Mouse (Mus musculus): ENCODE measurements around the gene Zfp398. TPM values are rescaled to one million over a fixed set of nuclear protein-coding genes. Genes with fewer than 3 reads are reported as not detected.
A peak's percentile ranks its signal among the peaks of the same experiment; 100 is the strongest.

Zfp398 gene
- polyA plus RNA-seq, 1 experiment from 2014 or later = 6.4 TPM

DNA sequence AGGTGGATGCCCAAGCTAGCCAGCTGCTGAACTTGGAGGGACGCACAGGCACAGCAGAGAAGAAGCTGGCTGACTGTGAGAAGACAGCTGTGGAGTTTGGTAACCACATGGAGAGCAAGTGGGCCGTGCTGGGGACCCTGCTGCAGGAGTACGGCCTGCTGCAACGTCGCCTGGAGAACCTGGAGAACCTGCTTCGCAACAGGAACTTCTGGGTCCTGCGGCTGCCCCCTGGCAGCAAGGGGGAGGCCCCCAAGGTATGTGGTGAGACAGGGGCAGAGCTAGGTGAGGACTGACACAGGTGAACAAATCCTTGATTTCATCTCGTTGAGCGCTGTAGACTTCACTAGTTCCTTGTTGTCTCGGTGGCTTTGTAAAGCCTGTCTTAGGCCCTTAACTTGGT is 44.7 kb downstream of the Zfp398 start:
- no peak overlapping the region for H3K9ac ChIP-seq (replicated peaks; ENCODE audit: low read length)
- H3K4me3 ChIP-seq (ENCODE audit: low read depth, low read length) = no peak overlapping the region
- WGBS = 88% methylated on average over 9 of the region's 10 CpGs
- H3K27ac ChIP-seq (replicated peaks; ENCODE audit: low read depth, low read length) = no peak overlapping the region
- peaks cover 4% of the 10 kb centered on the region for H3K36me3 ChIP-seq (replicated peaks; ENCODE audit: control insufficient read depth, insufficient read depth, low read depth, low read length)
- no peaks in the 10 kb centered on the region for H3K27me3 ChIP-seq (ENCODE audit: control insufficient read depth, insufficient read depth, low read length)
- H3K4me2 ChIP-seq (ENCODE audit: low read depth, low read length) = no peak overlapping the region
- no peaks in the 10 kb centered on the region for H3K9me3 ChIP-seq (replicated peaks; ENCODE audit: control insufficient read depth, low read length)
- ATAC-seq (replicated peaks; ENCODE audit: insufficient number of reproducible peaks, low FRiP score, low TSS enrichment, low read depth) = no peak
- H3K4me1 ChIP-seq (ENCODE audit: control insufficient read depth, insufficient read depth, low read length) = no peaks in the 10 kb centered on the region
- no peak for DNase-seq (ENCODE audit: low spot score)

DNA sequence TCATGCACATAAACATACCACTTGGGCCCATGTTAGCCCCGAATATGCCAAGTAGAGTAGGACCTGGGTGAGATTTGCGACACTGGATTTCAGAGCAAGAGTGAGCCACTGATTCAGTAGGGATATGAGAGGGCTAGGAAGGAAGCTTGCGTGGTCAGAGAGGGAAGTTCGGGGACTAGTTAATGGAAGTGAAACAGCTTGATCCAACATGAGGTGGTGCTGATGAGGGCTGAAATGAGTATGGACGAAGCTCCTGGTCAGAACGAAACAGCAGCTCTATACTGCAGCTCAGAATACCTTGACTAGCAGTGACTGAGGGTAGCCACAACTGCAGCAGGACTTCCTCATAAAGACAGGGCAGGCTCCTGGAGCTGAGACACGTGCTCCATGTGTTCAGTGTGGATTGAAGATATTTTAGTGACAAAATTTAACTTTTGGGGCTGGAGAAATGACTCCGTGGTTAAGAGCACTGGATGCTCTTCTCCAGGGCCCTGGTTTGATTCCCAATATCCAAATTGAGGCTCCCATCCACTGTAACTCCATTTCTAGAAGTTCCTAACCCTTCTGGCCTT is 53.4 kb downstream of the Zfp398 start:
- Histone ChIP-seq H3K27ac (replicated peaks; ENCODE audit: low read depth, low read length) (no peak overlapping the region), H3K4me2 (ENCODE audit: low read depth, low read length) (no peak overlapping the region), H3K4me1 (ENCODE audit: control insufficient read depth, insufficient read depth, low read length) (no peaks in the 10 kb centered on the region), H3K9me3 (replicated peaks; ENCODE audit: control insufficient read depth, low read length) (no peaks in the 10 kb centered on the region), H3K9ac (replicated peaks; ENCODE audit: low read length) (no peak overlapping the region), H3K27me3 (ENCODE audit: control insufficient read depth, insufficient read depth, low read length) (no peaks in the 10 kb centered on the region), H3K36me3 (replicated peaks; ENCODE audit: control insufficient read depth, insufficient read depth, low read depth, low read length) (peaks cover 11% of the 10 kb centered on the region), H3K4me3 (ENCODE audit: low read depth, low read length) (no peak overlapping the region)
- ATAC-seq (replicated peaks; ENCODE audit: insufficient number of reproducible peaks, low FRiP score, low TSS enrichment, low read depth) (no peak), DNase-seq (ENCODE audit: low spot score) (no peak)
- 90% methylated on average over 8 of the region's 8 CpGs for WGBS

DNA sequence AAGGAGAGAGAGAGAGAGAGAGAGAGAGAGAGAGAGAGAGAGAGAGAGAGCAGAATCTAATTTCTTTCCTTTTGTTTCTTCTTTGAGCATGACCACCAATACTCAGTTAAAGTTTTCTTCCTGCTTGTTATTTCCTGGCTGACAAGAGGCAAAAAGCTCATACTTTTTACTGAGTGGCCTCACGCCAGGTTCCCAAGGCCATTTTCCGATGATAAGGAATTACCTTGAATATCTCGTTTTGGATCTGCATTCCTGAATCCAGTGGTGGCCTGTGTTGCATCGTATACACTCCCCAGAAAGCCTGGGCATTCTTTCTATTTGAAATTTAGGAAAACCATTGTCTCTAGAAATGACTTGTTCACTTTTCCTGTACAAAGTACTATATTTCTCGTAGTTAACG is 64.0 kb downstream of the Zfp398 start:
- DNase-seq (ENCODE audit: low spot score) (no peak), ATAC-seq (replicated peaks; ENCODE audit: insufficient number of reproducible peaks, low FRiP score, low TSS enrichment, low read depth) (no peak)
- Histone ChIP-seq H3K36me3 (replicated peaks; ENCODE audit: control insufficient read depth, insufficient read depth, low read depth, low read length) (peaks cover 17% of the 10 kb centered on the region), H3K9me3 (replicated peaks; ENCODE audit: control insufficient read depth, low read length) (no peaks in the 10 kb centered on the region), H3K4me1 (ENCODE audit: control insufficient read depth, insufficient read depth, low read length) (no peaks in the 10 kb centered on the region), H3K9ac (replicated peaks; ENCODE audit: low read length) (no peak overlapping the region), H3K4me3 (ENCODE audit: low read depth, low read length) (no peak overlapping the region), H3K27me3 (ENCODE audit: control insufficient read depth, insufficient read depth, low read length) (no peaks in the 10 kb centered on the region; the same call in 1 of the 2 replicates), H3K4me2 (ENCODE audit: low read depth, low read length) (no peak overlapping the region), H3K27ac (replicated peaks; ENCODE audit: low read depth, low read length) (no peak overlapping the region)
- WGBS = 96% methylated on average over 6 of the region's 6 CpGs

DNA sequence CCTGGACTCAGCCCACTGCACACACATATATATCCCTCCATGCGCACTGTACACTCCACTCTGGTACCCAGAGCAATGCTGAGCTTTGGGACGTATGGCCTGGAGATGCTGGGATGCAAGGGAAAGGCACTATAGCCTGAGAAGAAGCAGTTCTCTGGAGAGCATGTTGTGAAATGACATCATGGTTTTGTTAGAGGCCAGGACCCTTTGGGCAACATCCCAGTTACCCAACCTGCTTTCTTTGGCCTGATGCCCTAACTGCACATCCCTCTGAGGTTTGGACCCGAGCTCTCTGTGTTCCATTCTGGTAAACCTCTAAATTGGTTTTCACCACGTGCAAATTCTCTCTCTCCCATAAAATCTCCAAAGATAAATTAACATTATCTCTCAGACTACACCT is 68.1 kb downstream of the Zfp398 start:
- Histone ChIP-seq H3K4me1 (ENCODE audit: control insufficient read depth, insufficient read depth, low read length) (no peaks in the 10 kb centered on the region), H3K27me3 (ENCODE audit: control insufficient read depth, insufficient read depth, low read length) (no peaks in the 10 kb centered on the region; the same call in 1 of the 2 replicates), H3K9ac (replicated peaks; ENCODE audit: low read length) (no peak overlapping the region), H3K4me3 (ENCODE audit: low read depth, low read length) (no peak overlapping the region), H3K4me2 (ENCODE audit: low read depth, low read length) (no peak overlapping the region), H3K36me3 (replicated peaks; ENCODE audit: control insufficient read depth, insufficient read depth, low read depth, low read length) (peaks cover 27% of the 10 kb centered on the region), H3K27ac (replicated peaks; ENCODE audit: low read depth, low read length) (no peak overlapping the region), H3K9me3 (replicated peaks; ENCODE audit: control insufficient read depth, low read length) (no peaks in the 10 kb centered on the region)
- 84% methylated on average over 4 of the region's 4 CpGs for WGBS
- ATAC-seq (replicated peaks; ENCODE audit: insufficient number of reproducible peaks, low FRiP score, low TSS enrichment, low read depth) = no peak
- DNase-seq (ENCODE audit: low spot score) = no peak

GRCm38 (mm10) chr6:47904361-47904760 is 68.9 kb downstream of the Zfp398 start:
- ATAC-seq (replicated peaks; ENCODE audit: insufficient number of reproducible peaks, low FRiP score, low TSS enrichment, low read depth) (no peak), DNase-seq (ENCODE audit: low spot score) (no peak)
- H3K27ac ChIP-seq (replicated peaks; ENCODE audit: low read depth, low read length) = no peak overlapping the region
- no peaks in the 10 kb centered on the region for H3K9me3 ChIP-seq (replicated peaks; ENCODE audit: control insufficient read depth, low read length)
- H3K9ac ChIP-seq (replicated peaks; ENCODE audit: low read length) = no peak overlapping the region
- no peaks in the 10 kb centered on the region; the same call in 1 of the 2 replicates for H3K27me3 ChIP-seq (ENCODE audit: control insufficient read depth, insufficient read depth, low read length)
- 32% methylated on average over 12 of the region's 19 CpGs for whole genome bisulfite sequencing
- H3K36me3 ChIP-seq (replicated peaks; ENCODE audit: control insufficient read depth, insufficient read depth, low read depth, low read length) = peaks cover 24% of the 10 kb centered on the region
- H3K4me3 ChIP-seq (ENCODE audit: low read depth, low read length) = no peak overlapping the region
- H3K4me2 ChIP-seq (ENCODE audit: low read depth, low read length) = no peak overlapping the region
- H3K4me1 ChIP-seq (ENCODE audit: control insufficient read depth, insufficient read depth, low read length) = no peaks in the 10 kb centered on the region

DNA sequence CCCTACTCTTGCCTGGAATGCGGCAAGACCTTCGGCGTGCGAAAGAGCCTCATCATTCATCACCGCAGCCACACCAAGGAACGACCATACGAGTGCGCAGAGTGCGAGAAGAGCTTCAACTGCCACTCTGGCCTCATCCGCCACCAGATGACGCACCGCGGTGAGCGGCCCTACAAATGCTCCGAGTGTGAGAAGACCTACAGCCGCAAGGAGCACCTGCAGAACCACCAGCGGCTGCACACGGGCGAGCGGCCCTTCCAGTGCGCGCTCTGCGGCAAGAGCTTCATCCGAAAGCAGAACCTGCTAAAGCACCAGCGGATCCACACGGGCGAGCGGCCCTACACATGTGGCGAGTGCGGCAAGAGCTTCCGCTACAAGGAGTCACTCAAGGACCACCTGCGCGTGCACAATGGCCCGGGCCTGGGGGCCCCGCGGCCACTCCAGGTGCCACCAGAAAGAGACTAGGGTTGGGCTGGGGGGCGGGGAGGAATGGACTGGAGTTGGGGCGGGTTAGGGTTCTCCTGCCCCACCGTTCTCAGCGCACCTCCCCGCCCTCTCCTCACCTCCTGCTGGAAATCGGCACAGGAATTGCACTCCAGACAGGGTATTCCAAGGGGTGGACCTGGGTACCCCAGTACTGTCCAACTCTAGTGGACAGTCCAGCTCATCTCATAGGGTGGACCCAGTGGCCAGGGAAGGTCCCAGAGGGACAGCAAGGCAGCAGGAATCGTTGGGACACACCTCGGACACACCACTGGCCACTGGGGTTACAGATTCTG is 69.6 kb downstream of the Zfp398 start:
- no peak overlapping the region for H3K27ac ChIP-seq (replicated peaks; ENCODE audit: low read depth, low read length)
- H3K27me3 ChIP-seq (ENCODE audit: control insufficient read depth, insufficient read depth, low read length) = no peaks in the 10 kb centered on the region; the same call in 1 of the 2 replicates
- H3K4me1 ChIP-seq (ENCODE audit: control insufficient read depth, insufficient read depth, low read length) = no peaks in the 10 kb centered on the region
- H3K4me2 ChIP-seq (ENCODE audit: low read depth, low read length) = no peak overlapping the region
- H3K9ac ChIP-seq (replicated peaks; ENCODE audit: low read length) = no peak overlapping the region
- DNase-seq (ENCODE audit: low spot score) = no peak
- 0 out of 2 replicates have a peak, but pooled peaks have one; percentile 8 for ATAC-seq (replicated peaks; ENCODE audit: insufficient number of reproducible peaks, low FRiP score, low TSS enrichment, low read depth)
- H3K4me3 ChIP-seq (ENCODE audit: low read depth, low read length) = no peak overlapping the region
- no peaks in the 10 kb centered on the region for H3K9me3 ChIP-seq (replicated peaks; ENCODE audit: control insufficient read depth, low read length)
- H3K36me3 ChIP-seq (replicated peaks; ENCODE audit: control insufficient read depth, insufficient read depth, low read depth, low read length) = peaks cover 24% of the 10 kb centered on the region
- WGBS = 57% methylated on average over 44 of the region's 44 CpGs

- no peak for ATAC-seq (replicated peaks; ENCODE audit: insufficient number of reproducible peaks, low FRiP score, low TSS enrichment, low read depth)
- Histone ChIP-seq H3K4me1 (ENCODE audit: control insufficient read depth, insufficient read depth, low read length) (no peaks in the 10 kb centered on the region), H3K36me3 (replicated peaks; ENCODE audit: control insufficient read depth, insufficient read depth, low read depth, low read length) (peaks cover 21% of the 10 kb centered on the region), H3K4me3 (ENCODE audit: low read depth, low read length) (no peak overlapping the region), H3K4me2 (ENCODE audit: low read depth, low read length) (no peak overlapping the region), H3K9ac (replicated peaks; ENCODE audit: low read length) (no peak overlapping the region), H3K9me3 (replicated peaks; ENCODE audit: control insufficient read depth, low read length) (no peaks in the 10 kb centered on the region), H3K27ac (replicated peaks; ENCODE audit: low read depth, low read length) (no peak overlapping the region), H3K27me3 (ENCODE audit: control insufficient read depth, insufficient read depth, low read length) (no peaks in the 10 kb centered on the region; the same call in 1 of the 2 replicates)
- whole genome bisulfite sequencing = 91% methylated on average over 5 of the region's 5 CpGs
- DNase-seq (ENCODE audit: low spot score) = no peak
These were observed 70.9 kb downstream of the Zfp398 start for GRCm38 (mm10) chr6:47906326-47906725.

- WGBS = 78% methylated on average over 1 of the region's 1 CpGs
These were observed 73.5 kb downstream of the Zfp398 start for GRCm38 (mm10) chr6:47909007-47909406.

More at GRCm38 (mm10) chr6:47909007-47909406, 73.5 kb downstream of the Zfp398 start:
- Histone ChIP-seq H3K4me2 (ENCODE audit: low read depth, low read length) (no peak overlapping the region), H3K4me1 (ENCODE audit: control insufficient read depth, insufficient read depth, low read length) (no peaks in the 10 kb centered on the region), H3K4me3 (ENCODE audit: low read depth, low read length) (no peak overlapping the region), H3K36me3 (replicated peaks; ENCODE audit: control insufficient read depth, insufficient read depth, low read depth, low read length) (peaks cover 14% of the 10 kb centered on the region), H3K9ac (replicated peaks; ENCODE audit: low read length) (no peak overlapping the region), H3K27me3 (ENCODE audit: control insufficient read depth, insufficient read depth, low read length) (no peaks in the 10 kb centered on the region), H3K9me3 (replicated peaks; ENCODE audit: control insufficient read depth, low read length) (no peaks in the 10 kb centered on the region), H3K27ac (replicated peaks; ENCODE audit: low read depth, low read length) (no peak overlapping the region)
- ATAC-seq (replicated peaks; ENCODE audit: insufficient number of reproducible peaks, low FRiP score, low TSS enrichment, low read depth) (no peak), DNase-seq (ENCODE audit: low spot score) (no peak)

Measured in embryonic facial prominence, embryonic 11.5 days (tissue).